Mouse (Mus musculus): ENCODE data around the gene Gpd2. TPM values are rescaled to one million over a fixed set of nuclear protein-coding genes. Genes with fewer than 3 reads are reported as not detected.

Gpd2 gene
- total RNA-seq, 1 experiment, result 56.2 TPM

GRCm38 (mm10) chr2:57255836-57256235 lies 18.4 kb downstream of the Gpd2 start:
- in situ Hi-C loops (cut with MboI; ENCODE audit: low sequenced_read_pairs in 2 of 2, unreplicated experiment in 2 of 2), result no loop called here
- DNase-seq (ENCODE audit: low read depth, low spot score), result no peak
- peak overlapping the region; percentile 70; the same call in 1 of the 2 replicates for H3K27ac ChIP-seq (ENCODE audit: insufficient read depth, low read depth, low read length, poor library complexity, severe bottlenecking)
- H3K4me1 ChIP-seq (ENCODE audit: control insufficient read depth in 2 of 2, insufficient read depth in 2 of 2, low read length in 2 of 2, poor library complexity in 1 of 2), result peaks cover 14 to 36% of the 10 kb centered on the region in 2 experiments
- H3K9me3 ChIP-seq (ENCODE audit: control insufficient read depth, insufficient read depth, low read depth, low read length), result no peaks in the 10 kb centered on the region
- no peak for TF ChIP-seq HCFC1 (IDR thresholded peaks at IDR 0.05; ENCODE audit: borderline replicate concordance, insufficient read depth, low read length)
- TF ChIP-seq CHD2 (IDR thresholded peaks at IDR 0.05; ENCODE audit: low read depth, low read length), result no peak
- no peak for TF ChIP-seq ZNF384 (IDR thresholded peaks at IDR 0.05; ENCODE audit: low read depth, low read length)
- TF ChIP-seq MAFK (IDR thresholded peaks at IDR 0.05; ENCODE audit: insufficient read depth, low read depth, low read length), result no peak
- TF ChIP-seq ZC3H11A (IDR thresholded peaks at IDR 0.05; ENCODE audit: borderline replicate concordance, low read depth, low read length), result no peak
- H3K36me3 ChIP-seq (ENCODE audit: control insufficient read depth, insufficient read depth, low read length, poor library complexity, severe bottlenecking), result no peaks in the 10 kb centered on the region
- H3K4me3 ChIP-seq (ENCODE audit: insufficient read depth in 1 of 2, low read depth in 1 of 2, low read length in 2 of 2, poor library complexity in 1 of 2, severe bottlenecking in 1 of 2), result no peak overlapping the region
- no peak overlapping the region; the same call in 1 of the 2 replicates for H3K9ac ChIP-seq (ENCODE audit: insufficient read depth, low read depth, low read length, poor library complexity, severe bottlenecking)

GRCm38 (mm10) chr2:57256459-57256858 lies 19.0 kb downstream of the Gpd2 start:
- H3K27ac ChIP-seq (ENCODE audit: insufficient read depth, low read depth, low read length, poor library complexity, severe bottlenecking), result no peak overlapping the region; the same call in 1 of the 2 replicates
- peaks cover 14 to 35% of the 10 kb centered on the region in 2 experiments for H3K4me1 ChIP-seq (ENCODE audit: control insufficient read depth in 2 of 2, insufficient read depth in 2 of 2, low read length in 2 of 2, poor library complexity in 1 of 2)
- H3K9me3 ChIP-seq (ENCODE audit: control insufficient read depth, insufficient read depth, low read depth, low read length), result no peaks in the 10 kb centered on the region
- peak; percentile 59 for DNase-seq (ENCODE audit: low read depth, low spot score)
- no peak for TF ChIP-seq ZNF384 (IDR thresholded peaks at IDR 0.05; ENCODE audit: low read depth, low read length)
- TF ChIP-seq ZC3H11A (IDR thresholded peaks at IDR 0.05; ENCODE audit: borderline replicate concordance, low read depth, low read length), result no peak
- TF ChIP-seq MAFK (IDR thresholded peaks at IDR 0.05; ENCODE audit: insufficient read depth, low read depth, low read length), result no peak
- no peak for TF ChIP-seq CHD2 (IDR thresholded peaks at IDR 0.05; ENCODE audit: low read depth, low read length)
- TF ChIP-seq HCFC1 (IDR thresholded peaks at IDR 0.05; ENCODE audit: borderline replicate concordance, insufficient read depth, low read length), result no peak
- no peak overlapping the region for H3K4me3 ChIP-seq (ENCODE audit: insufficient read depth in 1 of 2, low read depth in 1 of 2, low read length in 2 of 2, poor library complexity in 1 of 2, severe bottlenecking in 1 of 2)
- no peak overlapping the region for H3K9ac ChIP-seq (ENCODE audit: insufficient read depth, low read depth, low read length, poor library complexity, severe bottlenecking)
- H3K36me3 ChIP-seq (ENCODE audit: control insufficient read depth, insufficient read depth, low read length, poor library complexity, severe bottlenecking), result no peaks in the 10 kb centered on the region
- in situ Hi-C loops (cut with MboI; ENCODE audit: low sequenced_read_pairs in 2 of 2, unreplicated experiment in 2 of 2), result no loop called here

- no peak for TF ChIP-seq CHD2 (IDR thresholded peaks at IDR 0.05; ENCODE audit: low read depth, low read length)
- no peak for TF ChIP-seq HCFC1 (IDR thresholded peaks at IDR 0.05; ENCODE audit: borderline replicate concordance, insufficient read depth, low read length)
- no peak for TF ChIP-seq ZNF384 (IDR thresholded peaks at IDR 0.05; ENCODE audit: low read depth, low read length)
- TF ChIP-seq MAFK (IDR thresholded peaks at IDR 0.05; ENCODE audit: insufficient read depth, low read depth, low read length), result no peak
- TF ChIP-seq ZC3H11A (IDR thresholded peaks at IDR 0.05; ENCODE audit: borderline replicate concordance, low read depth, low read length), result no peak
- in situ Hi-C loops (cut with MboI; ENCODE audit: low sequenced_read_pairs in 2 of 2, unreplicated experiment in 2 of 2), result no loop called here
- Histone ChIP-seq H3K9me3 (ENCODE audit: control insufficient read depth, insufficient read depth, low read depth, low read length) (no peaks in the 10 kb centered on the region), H3K9ac (ENCODE audit: insufficient read depth, low read depth, low read length, poor library complexity, severe bottlenecking) (no peak overlapping the region), H3K27ac (ENCODE audit: insufficient read depth, low read depth, low read length, poor library complexity, severe bottlenecking) (no peak overlapping the region), H3K4me3 (ENCODE audit: insufficient read depth in 1 of 2, low read depth in 1 of 2, low read length in 2 of 2, poor library complexity in 1 of 2, severe bottlenecking in 1 of 2) (no peak overlapping the region), H3K4me1 (ENCODE audit: control insufficient read depth in 2 of 2, insufficient read depth in 2 of 2, low read length in 2 of 2, poor library complexity in 1 of 2) (peaks cover 5 to 16% of the 10 kb centered on the region in 2 experiments), H3K36me3 (ENCODE audit: control insufficient read depth, insufficient read depth, low read length, poor library complexity, severe bottlenecking) (no peaks in the 10 kb centered on the region)
- no peak for DNase-seq (ENCODE audit: low read depth, low spot score)
Measured at GRCm38 (mm10) chr2:57261286-57262077, 24.0 kb downstream of the Gpd2 start.

- TF ChIP-seq MAFK (IDR thresholded peaks at IDR 0.05; ENCODE audit: insufficient read depth, low read depth, low read length) (no peak), ZNF384 (IDR thresholded peaks at IDR 0.05; ENCODE audit: low read depth, low read length) (no peak), HCFC1 (IDR thresholded peaks at IDR 0.05; ENCODE audit: borderline replicate concordance, insufficient read depth, low read length) (no peak), CHD2 (IDR thresholded peaks at IDR 0.05; ENCODE audit: low read depth, low read length) (no peak), ZC3H11A (IDR thresholded peaks at IDR 0.05; ENCODE audit: borderline replicate concordance, low read depth, low read length) (no peak)
- in situ Hi-C loops (cut with MboI; ENCODE audit: low sequenced_read_pairs in 2 of 2, unreplicated experiment in 2 of 2), result no loop called here
- H3K9ac ChIP-seq (ENCODE audit: insufficient read depth, low read depth, low read length, poor library complexity, severe bottlenecking), result no peak overlapping the region
Measured at GRCm38 (mm10) chr2:57263431-57263830, 26.0 kb downstream of the Gpd2 start.

More at GRCm38 (mm10) chr2:57263431-57263830, 26.0 kb downstream of the Gpd2 start:
- no peak overlapping the region for H3K27ac ChIP-seq (ENCODE audit: insufficient read depth, low read depth, low read length, poor library complexity, severe bottlenecking)
- H3K36me3 ChIP-seq (ENCODE audit: control insufficient read depth, insufficient read depth, low read length, poor library complexity, severe bottlenecking), result no peaks in the 10 kb centered on the region
- DNase-seq (ENCODE audit: low read depth, low spot score), result no peak
- H3K4me3 ChIP-seq (ENCODE audit: insufficient read depth in 1 of 2, low read depth in 1 of 2, low read length in 2 of 2, poor library complexity in 1 of 2, severe bottlenecking in 1 of 2), result no peak overlapping the region
- no peaks in the 10 kb centered on the region for H3K9me3 ChIP-seq (ENCODE audit: control insufficient read depth, insufficient read depth, low read depth, low read length)
- H3K4me1 ChIP-seq (ENCODE audit: control insufficient read depth in 2 of 2, insufficient read depth in 2 of 2, low read length in 2 of 2, poor library complexity in 1 of 2), result peaks cover 0 to 13% of the 10 kb centered on the region in 2 experiments; a peak in 2 of 4 replicates

All from ES-E14 (cell line).